Mouse (Mus musculus): ENCODE data around the gene 2410015M20Rik. TPM values are rescaled to one million over a fixed set of nuclear protein-coding genes. Genes with fewer than 3 reads are reported as not detected.
A peak's percentile ranks its signal among the peaks of the same experiment; 100 is the strongest.

The 2410015M20Rik gene
- polyA plus RNA-seq, 1 experiment, result 101 TPM

DNA sequence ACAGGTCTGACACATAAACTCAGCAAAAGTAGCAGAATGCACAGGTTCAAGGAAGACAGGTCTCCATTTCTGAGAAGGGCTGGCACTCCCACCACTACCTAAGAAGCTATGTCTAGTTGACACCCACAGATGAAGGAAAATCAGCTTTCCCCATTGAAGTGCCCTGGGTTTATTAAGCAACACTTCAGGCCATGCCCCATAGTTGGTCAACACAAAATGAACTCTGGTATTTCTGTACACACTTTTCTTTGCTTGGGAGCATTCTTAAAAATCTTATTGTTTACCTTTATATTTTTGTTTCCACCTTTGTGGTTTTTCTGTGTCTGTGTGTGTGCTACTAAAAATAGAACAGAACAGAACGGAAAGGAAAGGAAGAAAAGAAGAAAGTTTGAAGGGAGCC, 49.4 kb downstream of the 2410015M20Rik start:
- no peaks in the 10 kb centered on the region for H3K4me1 ChIP-seq (ENCODE audit: control insufficient read depth, insufficient read depth, insufficient read length)
- H3K4me3 ChIP-seq (ENCODE audit: extremely low read depth, insufficient read depth, insufficient read length), result no peak overlapping the region
- peaks cover 33% of the 10 kb centered on the region for H3K36me3 ChIP-seq (ENCODE audit: control insufficient read depth, insufficient read depth, low read length)
- WGBS, result 23% methylated on average over 1 of the region's 1 CpGs
- no peak overlapping the region for H3K27ac ChIP-seq (ENCODE audit: insufficient read depth, low read length)
- no peaks in the 10 kb centered on the region for H3K27me3 ChIP-seq (ENCODE audit: control insufficient read depth, insufficient read depth, low read length)
- no peak for DNase-seq (ENCODE audit: low read depth in 1 of 2, low spot score in 2 of 2)
- no peak for TF ChIP-seq POLR2A (IDR thresholded peaks at IDR 0.05; ENCODE audit: low read depth, low read length)
- TF ChIP-seq CTCF (IDR thresholded peaks at IDR 0.05; ENCODE audit: extremely low read depth, insufficient read depth, insufficient read length, insufficient replicate concordance), result no peak

DNA sequence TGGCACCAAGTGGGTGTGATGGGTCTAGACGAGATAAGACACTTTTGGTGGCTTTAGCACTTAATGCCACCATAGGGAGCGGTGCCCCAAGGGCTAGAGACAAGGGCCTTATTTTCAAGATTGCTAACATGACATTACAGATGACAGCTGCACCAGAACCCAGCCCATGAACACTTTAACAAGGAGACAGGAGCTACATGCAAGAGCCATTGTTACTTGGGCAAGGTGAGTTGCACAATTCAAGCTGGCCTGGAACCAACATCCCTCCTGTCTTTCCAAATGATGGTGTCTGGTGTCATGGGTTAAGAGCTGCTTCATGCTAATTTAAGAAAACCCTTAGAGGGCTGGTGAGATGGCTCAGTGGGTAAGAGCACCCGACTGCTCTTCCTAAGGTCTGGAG, 50.2 kb downstream of the 2410015M20Rik start:
- no peaks in the 10 kb centered on the region for H3K27me3 ChIP-seq (ENCODE audit: control insufficient read depth, insufficient read depth, low read length)
- no peak for DNase-seq (ENCODE audit: low read depth in 1 of 2, low spot score in 2 of 2)
- peaks cover 26% of the 10 kb centered on the region for H3K36me3 ChIP-seq (ENCODE audit: control insufficient read depth, insufficient read depth, low read length)
- H3K27ac ChIP-seq (ENCODE audit: insufficient read depth, low read length), result no peak overlapping the region
- TF ChIP-seq CTCF (IDR thresholded peaks at IDR 0.05; ENCODE audit: extremely low read depth, insufficient read depth, insufficient read length, insufficient replicate concordance) (no peak), POLR2A (IDR thresholded peaks at IDR 0.05; ENCODE audit: low read depth, low read length) (no peak)
- WGBS, result 66% methylated on average over 3 of the region's 3 CpGs
- H3K4me1 ChIP-seq (ENCODE audit: control insufficient read depth, insufficient read depth, insufficient read length), result no peaks in the 10 kb centered on the region
- no peak overlapping the region for H3K4me3 ChIP-seq (ENCODE audit: extremely low read depth, insufficient read depth, insufficient read length)

DNA sequence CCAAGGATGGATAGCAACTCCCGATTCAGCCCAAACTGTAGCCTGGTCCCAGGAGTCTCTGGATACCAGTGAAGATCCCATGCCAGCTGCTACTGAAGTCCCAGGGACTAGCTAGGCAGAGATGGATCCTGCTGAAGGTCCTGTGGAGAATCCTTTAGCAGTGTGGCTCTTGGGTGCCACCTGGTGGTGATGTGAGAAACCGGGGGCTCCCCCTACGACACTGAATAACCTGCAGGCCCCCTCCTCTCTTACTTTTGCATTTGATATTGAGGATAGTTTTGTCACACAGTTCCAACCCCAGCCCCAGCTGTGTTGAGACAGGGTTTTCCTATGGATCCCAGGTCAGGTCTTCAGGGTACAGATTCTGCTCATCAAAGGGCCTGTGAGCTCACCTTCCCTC, 51.1 kb downstream of the 2410015M20Rik start:
- TF ChIP-seq POLR2A (IDR thresholded peaks at IDR 0.05; ENCODE audit: low read depth, low read length) (no peak), CTCF (IDR thresholded peaks at IDR 0.05; ENCODE audit: extremely low read depth, insufficient read depth, insufficient read length, insufficient replicate concordance) (peak; percentile 77; the same call in 1 of the 2 replicates)
- peaks cover 20% of the 10 kb centered on the region for H3K36me3 ChIP-seq (ENCODE audit: control insufficient read depth, insufficient read depth, low read length)
- no peak overlapping the region for H3K27ac ChIP-seq (ENCODE audit: insufficient read depth, low read length)
- peak; percentile 19 to 58 for DNase-seq (ENCODE audit: low read depth in 1 of 2, low spot score in 2 of 2)
- no peaks in the 10 kb centered on the region for H3K27me3 ChIP-seq (ENCODE audit: control insufficient read depth, insufficient read depth, low read length)
- 18% methylated on average over 3 of the region's 3 CpGs for WGBS
- H3K4me1 ChIP-seq (ENCODE audit: control insufficient read depth, insufficient read depth, insufficient read length), result no peaks in the 10 kb centered on the region
- no peak overlapping the region for H3K4me3 ChIP-seq (ENCODE audit: extremely low read depth, insufficient read depth, insufficient read length)

Other genes with a start within 250 kb of the 2410015M20Rik start
- gene Ptprs, start 133.3 kb downstream of the 2410015M20Rik start, polyA plus RNA-seq (2012; rRNA removed), result 57.5 and 69.4 TPM in 2 replicates
- gene Znrf4, start 97.3 kb downstream of the 2410015M20Rik start, polyA plus RNA-seq (2012; rRNA removed), result not detected in 2 replicates
- 2.3 and 4.4 TPM in 2 replicates for gene Gm20219, start 55.4 kb downstream of the 2410015M20Rik start, polyA plus RNA-seq (2012; rRNA removed)
- 152 and 157 TPM in 2 replicates for gene Safb2, start 25.2 kb downstream of the 2410015M20Rik start, polyA plus RNA-seq (2012; rRNA removed)
- 103 and 105 TPM in 2 replicates for gene Safb, start 24.9 kb downstream of the 2410015M20Rik start, polyA plus RNA-seq (2012; rRNA removed)
- 2,050 and 3,346 TPM in 2 replicates for gene Rpl36, start 3.6 kb upstream of the 2410015M20Rik start, polyA plus RNA-seq (2012; rRNA removed)
- gene Lonp1, start 17.1 kb upstream of the 2410015M20Rik start, polyA plus RNA-seq (2012; rRNA removed), result 35.2 and 44.9 TPM in 2 replicates
- 0.14 and 0.28 TPM in 2 replicates for gene Catsperd, start 18.4 kb upstream of the 2410015M20Rik start, polyA plus RNA-seq (2012; rRNA removed)
- 72.6 and 89.6 TPM in 2 replicates for gene Ranbp3, start 63.5 kb upstream of the 2410015M20Rik start, polyA plus RNA-seq (2012; rRNA removed)
- gene Ndufa11, start 108.0 kb upstream of the 2410015M20Rik start, polyA plus RNA-seq (2012; rRNA removed), result 181 and 252 TPM in 2 replicates
- 20.3 and 33.9 TPM in 2 replicates for gene Vmac, start 108.3 kb upstream of the 2410015M20Rik start, polyA plus RNA-seq (2012; rRNA removed)
- gene Nrtn, start 147.8 kb upstream of the 2410015M20Rik start, polyA plus RNA-seq (2012; rRNA removed), result 1.3 and 2.4 TPM in 2 replicates
- gene Dus3l, start 155.0 kb upstream of the 2410015M20Rik start, polyA plus RNA-seq (2012; rRNA removed), result 98.4 and 128 TPM in 2 replicates
- 3.3 and 4.7 TPM in 2 replicates for gene Prr22, start 160.5 kb upstream of the 2410015M20Rik start, polyA plus RNA-seq (2012; rRNA removed)
- gene Rfx2, start 221.2 kb upstream of the 2410015M20Rik start, polyA plus RNA-seq (2012; rRNA removed), result 13.6 and 16.5 TPM in 2 replicates

Measured in spleen, adult 2 months (tissue).